Mouse (Mus musculus): ENCODE measurements around the gene Il1r1. TPM values are rescaled to one million over a fixed set of nuclear protein-coding genes. Genes with fewer than 3 reads are reported as not detected.
"Not testable (repeated sequence)": the region's sequence is repeated elsewhere in the genome, so short reads cannot be mapped to it uniquely, and the experiment has no call there.

Il1r1 gene
- polyA plus RNA-seq, 2 experiments from 2014 or later = 0.25 to 0.46 TPM

DNA sequence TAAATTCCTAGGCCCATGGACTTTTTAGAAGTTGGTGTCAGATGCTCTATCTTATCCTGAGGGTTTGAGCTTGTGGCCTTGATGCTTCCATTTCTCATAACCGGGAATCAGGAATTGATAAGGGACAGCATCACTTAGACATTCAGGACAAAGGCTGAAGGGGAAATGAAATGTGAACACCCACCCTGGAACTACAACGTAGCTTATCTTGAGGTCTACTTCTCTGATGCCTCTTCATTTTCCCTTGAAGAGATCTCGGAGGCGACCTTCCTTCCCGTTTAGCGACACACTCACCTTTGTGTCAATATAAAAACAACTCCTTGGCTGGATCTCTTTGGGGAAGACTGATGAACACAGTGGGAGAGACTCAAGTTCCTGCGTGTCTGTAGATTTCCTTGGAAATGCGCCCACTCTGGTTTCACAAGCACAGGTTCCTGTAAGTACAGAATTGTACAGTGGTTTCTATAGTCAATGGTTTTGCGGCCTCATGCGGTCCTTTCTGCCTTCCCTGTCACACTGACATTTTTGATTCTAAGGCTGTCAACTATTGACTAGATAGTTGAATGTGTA is 46.7 kb downstream of the Il1r1 start:
- ATAC-seq = no peak

DNA sequence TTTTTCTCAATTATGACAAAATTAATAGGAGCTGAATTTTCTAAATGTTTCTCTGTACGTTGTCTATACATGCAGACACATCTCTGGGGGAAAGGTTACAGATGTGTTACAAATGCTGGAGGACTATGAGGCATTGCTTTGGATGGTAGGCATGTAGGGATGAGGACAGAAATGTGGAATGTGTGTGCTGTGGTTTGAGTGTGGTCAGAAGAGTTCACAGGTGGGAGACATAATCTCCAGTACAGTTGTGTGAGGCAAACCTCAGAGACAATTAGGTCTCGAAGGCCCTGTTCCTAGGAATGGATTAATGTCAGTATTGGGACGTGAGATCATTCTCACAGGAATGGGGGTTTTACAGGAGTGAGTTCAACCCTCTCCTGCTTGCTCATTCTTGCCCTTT is 47.3 kb downstream of the Il1r1 start:
- no peak for ATAC-seq

DNA sequence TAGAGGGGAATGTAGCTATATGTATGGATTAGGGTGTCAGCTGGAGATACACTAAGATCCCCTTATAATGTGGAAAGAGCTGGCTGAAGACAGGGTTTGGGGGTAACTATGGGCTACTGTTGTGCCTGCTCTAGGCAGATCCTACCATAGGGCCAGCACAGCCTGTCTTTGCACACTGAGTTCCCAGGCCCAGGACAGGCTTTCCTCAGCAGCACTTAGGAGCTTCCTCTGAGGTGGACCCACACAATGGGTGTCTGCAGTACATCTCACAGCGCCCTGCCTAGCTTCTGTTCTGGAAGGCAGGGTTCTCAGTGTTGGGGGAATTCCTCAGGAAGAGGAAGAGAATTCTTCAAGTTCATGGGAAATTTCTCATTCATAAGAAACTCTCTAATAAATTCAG is 48.6 kb downstream of the Il1r1 start:
- no peak for ATAC-seq

DNA sequence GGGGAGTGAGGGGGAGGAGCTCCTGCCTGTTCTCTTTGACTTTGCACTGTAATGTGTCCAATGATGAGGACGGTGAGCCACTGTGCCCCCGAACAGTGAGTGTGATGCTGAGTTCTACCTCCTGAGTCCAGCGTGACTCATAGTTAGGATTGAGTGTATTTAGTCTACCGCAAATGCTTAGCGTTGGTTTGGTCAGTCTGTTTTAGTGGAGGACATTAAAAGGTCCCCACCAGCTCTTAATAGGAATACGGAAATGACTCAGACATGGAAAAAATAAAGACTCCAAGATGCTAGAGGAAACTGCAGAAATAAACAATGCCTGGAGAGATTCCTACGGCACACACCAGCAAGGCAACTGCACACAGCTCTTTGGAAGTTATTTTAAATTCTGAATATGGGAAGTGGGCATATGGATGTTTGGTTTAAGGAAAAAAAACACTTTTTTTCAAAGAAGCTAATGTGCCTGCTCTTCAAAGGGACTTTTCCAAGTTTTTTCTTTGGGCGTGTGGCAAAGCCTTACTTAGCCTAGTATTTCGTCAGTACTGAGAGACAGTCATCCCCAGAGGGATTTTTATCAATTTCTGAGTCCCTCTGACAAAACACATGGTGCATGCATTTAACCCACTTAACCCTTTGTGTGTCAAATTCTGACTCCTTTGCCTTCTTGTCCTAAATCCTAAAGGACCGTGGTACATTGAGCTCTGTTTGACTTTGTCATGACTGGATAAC is 50.6 kb downstream of the Il1r1 start:
- no peak for ATAC-seq

DNA sequence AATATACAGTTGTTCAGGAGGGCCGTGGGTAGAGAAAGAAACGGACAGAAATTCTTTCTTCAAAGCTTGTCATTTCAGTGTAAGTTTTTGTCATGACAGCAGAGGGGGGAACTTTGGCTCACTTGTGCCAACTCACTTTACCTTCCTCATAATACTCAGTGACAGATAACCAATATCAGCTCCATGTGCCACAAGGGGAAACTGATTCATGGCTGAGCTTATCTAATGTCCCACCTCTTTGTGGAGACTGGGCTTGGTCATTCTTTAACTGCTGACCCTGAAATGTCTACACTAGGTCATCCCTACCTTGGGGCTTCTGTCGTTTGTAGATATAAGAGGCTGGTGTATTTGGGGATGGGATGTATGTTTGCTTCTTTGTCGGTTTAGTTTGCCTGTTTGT is 53.1 kb downstream of the Il1r1 start:
- ATAC-seq = no peak

DNA sequence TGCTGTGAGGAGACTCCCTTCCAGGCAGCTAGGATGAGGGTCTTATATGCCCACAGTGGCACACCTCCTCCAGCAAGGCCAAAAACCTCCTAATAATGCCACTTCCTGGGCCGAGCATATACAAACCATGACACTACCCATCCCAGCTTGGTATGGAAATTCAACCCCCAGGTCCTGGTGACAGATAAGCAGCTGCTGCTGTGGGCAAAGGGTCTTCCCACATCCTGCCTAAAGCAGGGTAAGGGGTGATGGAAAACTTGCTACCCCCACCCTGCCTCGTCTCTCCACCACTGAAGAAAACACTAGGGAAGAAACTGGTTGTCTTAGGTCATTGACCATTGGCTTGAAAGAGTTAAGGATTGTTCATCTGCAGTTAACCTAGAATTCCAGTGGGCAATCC is 53.8 kb downstream of the Il1r1 start:
- no peak for ATAC-seq

DNA sequence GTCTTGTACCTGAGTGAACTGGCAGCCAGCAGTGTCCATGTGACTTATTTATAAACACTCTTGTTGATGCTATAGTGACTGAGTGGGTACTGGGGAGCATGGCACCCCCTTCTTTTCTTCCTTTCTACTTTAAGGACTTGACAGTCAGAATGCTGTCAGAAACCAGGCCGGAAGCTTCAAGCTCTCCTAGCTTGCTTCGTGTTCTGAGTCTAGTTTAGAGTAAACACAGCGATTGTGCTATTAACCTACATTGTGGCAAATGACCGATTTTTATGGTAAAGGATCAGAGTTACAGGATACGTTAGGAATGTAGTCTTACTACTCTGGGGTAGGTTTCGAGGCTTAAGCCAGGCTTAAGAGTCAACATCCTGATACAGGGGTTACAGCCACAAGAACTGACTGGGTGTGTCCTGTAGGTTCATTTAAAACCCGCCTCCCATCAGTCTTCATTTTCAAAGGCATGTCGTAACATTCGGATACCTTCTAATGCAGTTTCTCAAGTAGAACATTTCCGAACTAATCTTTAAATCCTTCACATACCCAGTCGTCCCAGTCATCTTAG is 54.4 kb downstream of the Il1r1 start:
- no peak for ATAC-seq

DNA sequence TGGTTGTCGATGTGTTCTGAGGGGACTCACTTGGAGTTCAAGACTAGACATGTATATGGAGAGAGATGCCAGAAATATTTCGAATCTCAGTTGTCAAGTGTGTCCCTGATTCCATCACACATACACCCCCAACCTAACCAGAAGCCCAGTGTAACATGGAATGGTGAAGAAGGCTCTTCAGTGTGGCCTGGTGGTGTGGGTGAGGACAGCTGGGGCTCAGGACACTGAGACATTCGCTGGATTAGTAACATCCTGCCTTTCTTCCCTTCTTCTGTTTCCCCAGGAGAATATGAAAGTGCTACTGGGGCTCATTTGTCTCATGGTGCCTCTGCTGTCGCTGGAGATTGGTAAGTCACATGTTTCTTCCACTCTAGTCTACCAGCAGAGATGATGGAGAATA is 57.1 kb downstream of the Il1r1 start:
- no peak for ATAC-seq

DNA sequence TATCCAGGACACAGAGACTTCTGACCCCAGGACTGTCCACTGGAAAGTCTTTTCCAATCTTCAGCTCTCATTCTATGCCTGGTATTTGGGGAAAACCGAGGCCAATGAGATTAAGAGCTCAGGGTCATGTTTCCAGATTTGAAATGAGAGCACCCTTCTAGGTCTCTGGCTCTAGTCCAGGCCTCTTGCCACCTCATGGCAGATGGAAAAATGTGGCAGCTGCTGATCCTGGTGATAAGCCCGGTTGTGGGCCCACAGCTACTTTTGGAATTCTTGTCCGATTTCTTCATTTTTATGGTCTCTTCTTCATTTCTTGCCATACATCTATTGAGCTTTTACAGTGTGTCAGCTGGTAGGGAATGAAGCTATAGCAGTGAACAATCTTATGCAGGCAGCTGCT is 57.5 kb downstream of the Il1r1 start:
- no peak for ATAC-seq

DNA sequence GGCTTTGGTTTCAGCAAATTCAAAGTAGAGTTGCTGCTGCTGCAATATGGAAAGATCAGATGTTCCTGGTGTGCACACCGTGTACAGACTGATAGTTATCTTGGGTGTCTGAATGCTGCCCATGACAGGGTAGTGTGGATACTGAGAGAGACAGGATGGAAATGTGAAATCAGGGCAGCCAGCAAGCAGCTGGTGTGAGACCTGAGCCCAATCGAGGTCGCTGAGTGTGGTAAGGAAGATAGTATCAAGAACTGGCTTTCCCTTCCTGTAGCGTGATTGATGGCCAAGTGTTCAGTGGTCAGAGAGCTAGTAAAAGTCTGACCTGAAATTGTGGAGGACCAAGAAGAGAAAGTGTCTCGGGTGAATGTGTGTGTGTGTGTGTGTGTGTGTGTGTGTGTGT is 59.1 kb downstream of the Il1r1 start:
- no peak for ATAC-seq

DNA sequence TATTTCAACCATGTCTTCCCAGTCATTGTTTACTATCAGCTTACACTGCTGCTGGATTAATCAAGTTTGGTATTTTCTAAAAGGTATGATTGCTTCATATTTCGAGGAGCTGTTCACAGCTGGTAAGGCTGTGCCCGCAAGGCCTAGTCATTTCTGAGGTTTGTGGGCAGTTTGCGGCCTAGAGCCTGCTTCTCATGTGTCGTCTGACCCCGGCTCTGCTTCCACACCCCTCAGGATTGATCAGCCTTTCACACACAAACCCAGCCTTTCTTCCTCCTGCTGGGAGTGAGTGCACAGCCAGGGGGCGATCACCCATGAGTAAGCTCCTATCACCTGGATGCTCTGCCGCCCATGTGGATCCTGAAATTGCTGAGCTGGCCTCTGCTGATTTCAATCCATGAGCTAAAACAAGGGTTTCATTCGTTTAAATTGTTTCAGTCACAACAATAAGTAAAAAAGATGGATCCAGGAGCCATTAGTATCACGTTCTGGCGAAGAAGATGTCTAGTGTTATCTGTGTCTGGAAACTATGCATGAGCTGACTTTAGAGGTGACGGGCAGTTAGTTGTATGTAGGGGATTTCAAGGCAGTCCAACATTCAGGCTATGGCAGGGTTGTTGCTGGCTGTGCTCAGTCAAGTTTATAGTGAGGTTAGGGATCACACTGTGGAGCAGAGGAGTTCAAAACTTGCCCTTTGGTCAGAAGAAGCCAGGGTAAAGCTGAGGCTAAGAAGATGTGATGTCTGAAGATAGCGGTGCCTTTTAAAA is 65.8 kb downstream of the Il1r1 start:
- ATAC-seq = no peak

DNA sequence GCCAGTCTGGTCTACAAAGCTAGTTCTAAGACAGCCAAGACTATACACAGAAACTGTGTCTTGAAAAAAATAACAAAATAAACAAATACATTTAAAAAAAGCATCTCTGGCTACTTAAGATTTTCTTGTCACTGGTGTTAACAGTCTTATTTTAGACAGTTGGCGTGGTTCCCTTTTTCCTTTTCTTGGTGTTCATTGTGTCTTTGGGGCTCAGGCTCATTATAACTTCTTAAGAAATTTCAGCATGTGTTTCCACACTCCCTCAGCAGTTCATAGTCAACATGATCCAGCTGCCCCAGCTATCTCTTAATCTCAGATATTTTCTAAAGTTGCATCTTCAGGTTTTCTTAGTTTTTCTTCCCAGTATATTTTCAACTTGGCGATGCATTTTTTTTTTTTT is 67.4 kb downstream of the Il1r1 start:
- ATAC-seq = no peak

DNA sequence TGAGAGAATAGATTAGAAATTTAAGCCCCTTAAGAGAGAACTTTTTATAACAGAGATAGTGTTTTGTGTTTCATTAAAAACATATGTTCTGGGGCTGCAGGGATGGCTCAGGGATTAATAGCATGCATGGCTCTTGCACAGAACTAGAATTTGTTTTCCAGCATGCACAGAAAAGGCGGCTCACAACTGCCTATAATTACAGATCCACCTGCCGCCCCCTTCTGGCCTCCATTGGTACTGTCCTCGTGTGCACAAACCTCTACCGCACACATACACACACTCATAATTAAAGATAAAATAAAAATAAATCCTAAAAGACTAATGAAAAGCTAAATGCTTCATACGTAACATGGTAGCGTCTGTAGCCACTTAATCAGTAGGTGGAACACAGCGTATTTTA is 69.0 kb downstream of the Il1r1 start:
- no peak for ATAC-seq

DNA sequence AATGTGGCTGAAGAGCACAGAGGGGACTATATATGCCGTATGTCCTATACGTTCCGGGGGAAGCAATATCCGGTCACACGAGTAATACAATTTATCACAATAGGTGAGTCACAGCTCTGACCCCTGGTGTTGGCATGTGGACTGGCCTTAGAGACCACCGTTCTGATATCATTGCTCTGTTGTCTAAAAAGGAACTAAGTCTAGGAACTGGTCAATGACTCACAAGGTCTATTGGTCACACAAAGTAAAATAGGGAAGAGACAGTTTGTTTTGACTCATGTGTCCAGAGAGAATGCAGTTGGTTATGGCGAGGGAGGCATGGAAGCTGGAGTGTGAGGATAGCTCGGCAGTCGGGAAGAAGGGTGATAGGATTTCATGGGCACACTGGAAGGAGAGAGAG is 69.9 kb downstream of the Il1r1 start:
- no peak for ATAC-seq

DNA sequence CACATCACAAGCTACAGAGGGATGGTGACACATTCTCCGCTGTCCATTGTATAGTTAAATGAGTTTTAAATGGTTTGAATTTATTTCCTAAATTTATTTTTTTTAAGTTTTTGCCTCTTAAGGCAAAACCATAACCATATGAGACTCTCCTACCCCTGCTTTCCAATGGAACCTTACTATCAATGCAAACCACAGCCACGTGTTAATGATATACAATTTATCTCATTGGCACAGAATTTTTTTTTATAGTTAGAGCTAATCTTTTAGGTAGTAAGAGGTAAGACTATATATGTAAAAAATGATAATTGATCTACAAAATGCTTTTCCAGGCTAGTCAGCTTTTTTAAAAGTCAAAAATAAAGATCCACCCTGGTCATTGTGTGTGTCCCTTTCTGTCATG is 73.2 kb downstream of the Il1r1 start:
- ATAC-seq = no peak

DNA sequence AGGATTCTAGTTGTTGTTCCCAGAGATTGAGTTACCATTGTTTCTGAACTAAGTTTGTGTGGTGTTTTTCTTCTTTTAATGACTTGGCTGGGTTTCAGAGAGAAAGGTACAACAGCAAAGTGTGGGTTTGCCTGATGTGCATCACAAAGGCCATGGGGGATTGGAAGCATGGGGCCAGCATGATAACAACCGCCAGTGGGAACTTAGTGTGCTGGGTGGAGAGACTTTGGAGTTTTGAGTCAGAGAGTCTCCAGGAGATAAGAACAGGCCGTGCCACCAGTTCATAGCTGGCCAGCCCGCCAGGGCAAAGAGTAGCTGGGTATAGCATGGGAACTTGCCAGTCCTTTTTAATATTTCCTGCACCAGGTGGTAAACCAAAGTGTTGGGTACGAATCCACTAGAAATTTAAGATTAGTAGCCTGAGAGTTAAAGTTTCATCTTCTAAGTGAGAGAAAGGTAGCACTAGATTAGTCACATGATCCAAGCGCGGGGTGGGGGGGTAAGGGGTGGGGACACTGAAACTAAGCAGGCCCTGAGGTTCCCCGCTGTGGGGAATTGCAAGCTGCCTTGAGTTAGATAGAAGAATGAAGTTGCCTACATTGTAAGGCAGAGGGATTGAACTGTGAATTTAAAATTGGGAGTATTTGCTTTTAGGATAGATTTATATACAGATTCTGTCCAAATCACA is 78.4 kb downstream of the Il1r1 start:
- ATAC-seq = no peak

DNA sequence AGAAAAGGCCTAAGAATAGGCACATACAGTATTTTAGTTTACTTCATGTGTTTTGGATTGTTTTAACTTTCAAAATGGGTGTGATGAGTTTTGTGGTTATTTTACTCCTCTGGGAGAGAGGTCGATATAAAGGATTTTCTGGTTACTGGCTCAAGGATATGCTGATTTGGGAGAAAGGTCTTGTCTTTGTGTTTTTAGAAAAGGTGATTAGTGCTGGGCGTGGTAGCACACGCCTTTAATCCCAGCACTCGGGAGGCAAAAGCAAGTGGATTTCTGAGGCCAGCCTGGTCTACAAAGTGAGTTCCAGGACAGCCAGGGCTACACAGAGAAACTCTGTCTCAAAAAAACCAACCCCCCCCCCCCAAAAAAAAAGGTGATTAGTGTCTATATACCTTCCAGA is 79.4 kb downstream of the Il1r1 start:
- ATAC-seq = not testable (repeated sequence)

DNA sequence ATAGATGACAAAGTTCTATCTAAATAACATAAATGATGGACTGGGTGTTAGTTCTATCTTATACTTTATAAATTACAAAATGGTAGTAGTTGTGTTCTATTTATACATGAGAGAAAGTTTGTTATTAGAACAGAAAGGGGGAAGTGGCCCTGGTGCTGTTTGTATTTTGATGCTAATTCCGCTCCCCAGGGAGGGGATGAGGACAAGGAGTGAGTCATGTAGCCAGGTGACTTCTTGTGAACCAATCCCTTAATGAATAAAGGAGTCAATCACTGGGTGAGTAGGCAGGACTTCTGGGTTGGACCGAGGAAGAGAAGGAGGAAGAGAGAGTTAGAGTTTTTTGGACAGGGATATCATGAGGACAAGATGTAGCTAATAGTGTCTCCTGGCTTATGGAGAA is 81.2 kb downstream of the Il1r1 start:
- no peak for ATAC-seq

DNA sequence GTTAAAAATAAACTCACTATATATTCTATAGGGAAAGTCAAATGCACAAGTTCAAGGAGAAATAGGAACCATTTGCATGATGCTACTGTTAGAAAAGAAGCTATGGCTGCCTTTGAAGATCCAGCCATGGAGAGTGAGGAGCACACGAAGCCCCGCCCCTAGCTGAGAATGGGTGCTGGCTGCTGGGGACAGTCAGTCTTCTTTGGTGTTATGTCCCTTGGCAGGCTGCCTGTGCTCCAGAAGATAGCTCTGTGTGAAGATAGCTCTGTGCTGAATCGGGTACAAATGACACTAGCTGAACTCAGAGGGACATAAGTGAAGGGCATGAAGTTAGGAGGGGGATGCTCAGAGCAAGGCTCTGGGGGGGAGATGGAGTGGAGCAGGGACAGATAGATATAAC is 86.2 kb downstream of the Il1r1 start:
- ATAC-seq = no peak

DNA sequence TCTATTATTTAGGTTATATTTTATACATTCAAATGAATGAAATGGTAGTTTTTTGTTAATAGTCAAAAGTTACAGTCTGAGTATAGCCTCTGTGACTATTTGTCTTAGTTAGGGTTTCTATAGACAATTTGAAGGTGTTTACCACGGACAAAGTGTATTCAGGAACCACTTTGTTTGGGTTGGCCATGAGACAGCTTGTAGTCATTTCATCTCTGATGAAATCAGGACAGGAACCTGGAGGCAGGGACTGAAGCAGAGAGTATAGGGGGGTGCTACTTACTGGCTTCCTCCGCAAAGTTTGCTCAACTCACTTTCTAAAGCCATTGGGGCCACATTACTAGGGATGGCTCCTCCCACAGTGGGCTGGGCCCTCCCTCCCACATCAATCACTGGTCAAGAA is 86.7 kb downstream of the Il1r1 start:
- no peak for ATAC-seq

DNA sequence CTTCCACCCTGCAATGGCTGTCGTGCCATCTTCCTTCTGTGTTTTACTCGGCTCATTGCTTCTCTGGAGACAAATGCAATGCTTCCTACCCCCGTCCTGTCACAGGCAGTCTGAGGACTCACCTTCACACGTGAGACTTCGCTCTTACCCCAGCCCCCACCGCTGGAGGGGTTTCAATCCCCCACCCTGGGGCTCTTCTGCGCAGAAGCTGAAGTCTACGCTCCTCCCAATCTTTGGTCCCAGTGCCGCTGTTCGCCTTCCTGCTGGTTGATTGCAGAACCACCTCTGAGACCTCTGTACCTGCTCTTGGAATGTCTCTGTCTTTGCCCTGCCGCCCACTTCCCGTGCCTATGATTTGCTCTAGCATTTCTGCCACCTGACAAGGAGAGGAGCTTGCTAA is 89.1 kb downstream of the Il1r1 start:
- no peak for ATAC-seq

DNA sequence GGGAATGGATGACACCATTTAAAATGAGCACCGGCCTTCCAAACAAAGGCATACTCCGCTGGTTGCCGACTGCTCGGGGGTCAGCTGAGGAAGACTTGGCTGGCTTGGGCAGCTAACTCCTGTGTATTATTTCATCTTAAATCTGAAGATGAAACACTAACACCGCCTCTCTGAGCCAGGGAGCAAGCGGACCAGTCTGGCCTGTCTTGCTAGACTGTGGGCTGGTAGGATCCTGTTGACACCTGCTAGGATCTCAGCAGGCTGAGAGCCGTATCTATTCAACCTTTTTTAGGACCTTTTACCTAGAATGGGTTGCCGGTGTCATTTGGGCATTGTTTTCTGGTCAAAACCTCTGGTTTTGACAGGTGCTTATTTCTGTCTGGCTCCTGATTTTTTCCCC is 92.8 kb downstream of the Il1r1 start:
- no peak for ATAC-seq

DNA sequence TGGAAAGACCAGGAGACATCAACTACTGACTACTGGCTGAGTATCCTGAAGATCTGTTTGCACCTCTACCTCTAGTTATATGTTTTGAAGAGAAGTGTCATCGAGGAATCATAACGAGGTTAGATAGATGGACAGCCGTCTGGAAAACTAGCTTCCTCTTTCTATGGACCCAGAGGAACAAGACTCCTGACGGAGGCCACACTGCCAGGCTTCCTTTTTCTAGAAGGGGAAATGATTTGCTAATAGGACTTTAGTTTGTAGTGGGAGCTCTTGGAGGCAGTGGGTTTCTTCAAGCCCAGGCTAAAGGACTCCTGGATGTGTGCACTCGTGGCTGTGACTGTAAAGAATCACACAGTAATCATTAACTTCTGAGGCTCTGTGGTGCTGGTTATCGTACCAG is 96.9 kb downstream of the Il1r1 start:
- ATAC-seq = no peak

Data from activated CD4-positive, CD25-positive, alpha-beta regulatory T cell, adult 4 months (primary cell).